Mouse (Mus musculus) inflammation-experienced regulatory T-cells, adult 6 months (primary cell): ENCODE data around the gene Foxj1. TPM values are rescaled to one million over a fixed set of nuclear protein-coding genes. Genes with fewer than 3 reads are reported as not detected.

Source experiments
- ATAC-seq: one replicate; pipeline ENCODE4 v1.8.0; 2017
- polyA plus RNA-seq, 3 experiments: library from polyadenylated mRNA; unstranded; fragments of 100-300 nt; shearing (Covaris generic); gene quantifications; one replicate each; pipeline ENCODE4 v1.2.1; 2017

Gene Foxj1
- polyA plus RNA-seq, 3 experiments from 2014 or later, result not detected

- no peak for ATAC-seq
These were observed 2.3 kb upstream of the Foxj1 start for GRCm38 (mm10) chr11:116337531-116337930.

GRCm38 (mm10) chr11:116337000-116337399, 1.8 kb upstream of the Foxj1 start:
- no peak for ATAC-seq

- no peak for ATAC-seq
These were observed 1.2 kb upstream of the Foxj1 start for GRCm38 (mm10) chr11:116336393-116336792.

GRCm38 (mm10) chr11:116334417-116334782, 799 bp downstream of the Foxj1 start:
- no peak for ATAC-seq

GRCm38 (mm10) chr11:116333526-116334416, 1.4 kb downstream of the Foxj1 start:
- ATAC-seq, result no peak

- no peak for ATAC-seq
These were observed 2.3 kb downstream of the Foxj1 start for GRCm38 (mm10) chr11:116332983-116333270.

- ATAC-seq, result no peak
These were observed 2.8 kb downstream of the Foxj1 start for GRCm38 (mm10) chr11:116332232-116332982.

- no peak for ATAC-seq
These were observed 5.0 kb downstream of the Foxj1 start for GRCm38 (mm10) chr11:116330211-116330518.

GRCm38 (mm10) chr11:116329314-116330210, 5.6 kb downstream of the Foxj1 start:
- no peak for ATAC-seq

- ATAC-seq, result no peak
These were observed 8.1 kb downstream of the Foxj1 start for GRCm38 (mm10) chr11:116326963-116327603.

GRCm38 (mm10) chr11:116318719-116319659, 16.2 kb downstream of the Foxj1 start:
- peak; percentile 67 for ATAC-seq

- no peak for ATAC-seq
These were observed 22.8 kb downstream of the Foxj1 start for GRCm38 (mm10) chr11:116312359-116312758.

GRCm38 (mm10) chr11:116311169-116311568, 24.0 kb downstream of the Foxj1 start:
- ATAC-seq, result no peak

- no peak for ATAC-seq
These were observed 25.6 kb downstream of the Foxj1 start for GRCm38 (mm10) chr11:116309601-116310000.

GRCm38 (mm10) chr11:116307762-116308531, 27.3 kb downstream of the Foxj1 start:
- no peak for ATAC-seq

GRCm38 (mm10) chr11:116307019-116307725, 28.0 kb downstream of the Foxj1 start, which contains the start of gene Exoc7:
Gene Exoc7, minus strand, starts transcription at chr11:116307233.
- ATAC-seq, result no peak

- ATAC-seq, result peak; percentile 95
These were observed 28.8 kb downstream of the Foxj1 start for GRCm38 (mm10) chr11:116306126-116306982.

- ATAC-seq, result no peak
These were observed 29.8 kb downstream of the Foxj1 start for GRCm38 (mm10) chr11:116305423-116305822.

- no peak for ATAC-seq
These were observed 36.6 kb downstream of the Foxj1 start for GRCm38 (mm10) chr11:116298621-116299020.
